Comparison of ENCODE assay signal across 20 mouse cellular contexts in the genomic region with DNA sequence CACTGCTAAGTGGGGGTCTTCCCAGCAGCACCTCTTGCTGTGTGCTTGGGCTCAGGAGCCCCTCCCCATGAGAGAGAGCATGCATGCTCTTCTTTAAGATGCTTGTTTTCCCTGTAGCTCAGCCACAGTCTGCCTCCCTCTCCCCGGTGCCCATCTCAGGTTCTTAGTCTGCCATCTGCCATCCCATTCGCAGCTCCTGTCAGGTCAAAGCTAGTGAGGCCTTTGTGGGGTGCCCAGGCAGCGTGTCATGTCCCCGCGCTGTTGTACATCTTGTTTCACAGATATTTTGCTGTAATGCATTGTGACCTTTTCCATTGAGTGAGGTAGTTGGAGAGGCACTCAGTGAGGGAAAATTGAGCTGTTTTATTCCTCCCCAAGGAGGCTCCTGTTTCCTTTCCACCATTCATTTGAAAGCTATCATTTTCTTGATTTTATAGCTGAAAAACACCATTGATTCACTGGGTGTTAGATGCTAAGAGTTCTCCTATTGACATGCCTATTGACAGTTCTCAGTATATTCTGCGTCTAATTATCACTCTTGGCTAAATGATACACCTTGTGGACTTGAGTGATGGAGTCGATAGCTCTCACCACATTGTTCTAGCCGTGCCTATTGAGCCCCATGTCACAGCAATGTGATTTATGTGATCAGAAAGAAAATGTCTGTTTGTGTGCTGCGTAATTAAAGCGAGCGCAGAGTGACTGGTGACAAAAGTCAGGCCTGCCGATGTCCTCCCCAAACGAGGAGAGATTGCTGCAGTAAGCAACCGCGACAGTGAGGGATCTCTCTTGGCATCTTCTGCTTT.
A peak's percentile ranks its signal among the peaks of the same experiment; 100 is the strongest.
DNase-seq lines count a peak whose midpoint lies in the region; ATAC-seq and TF ChIP-seq lines count a peak whose summit lies in the region.
"Had no signal": no experiment of that assay in that cellular context is flagged by ENCODE, and none has a peak within 500 bp of the region (broad histone marks: within the 10 kb centered on the region; RNA-seq: fewer than 3 reads in every experiment).

No protein-coding gene starts in this region.

- peak overlapping the region; percentile 6; the same call in 1 of the 2 replicates for H3K27ac ChIP-seq in forebrain, embryonic 13.5 days
- H3K27ac ChIP-seq in forebrain, embryonic 11.5 days (ENCODE audit: low read depth, low read length) = no peak overlapping the region
- H3K27ac ChIP-seq in lung, embryonic 14.5 days (ENCODE audit: low read depth) = no peak overlapping the region
- no peak overlapping the region for H3K27ac ChIP-seq in embryonic facial prominence, embryonic 11.5 days (replicated peaks; ENCODE audit: low read depth, low read length)
- no peak overlapping the region for H3K27ac ChIP-seq in forebrain, embryonic 16.5 days (ENCODE audit: low read length)
- H3K27ac ChIP-seq: embryonic facial prominence, embryonic 13.5 days; heart, embryonic 13.5 days; kidney, postnatal 0 days; layer of hippocampus, adult 2 months; limb, embryonic 12.5 days; liver, embryonic 15.5 days had no signal

- no peak for DNase-seq in forebrain, embryonic 11.5 days (ENCODE audit: low spot score)
- peak; percentile 56 for DNase-seq in lung, embryonic 14.5 days
- no peak for DNase-seq in lung, postnatal 4 days
- DNase-seq in embryonic facial prominence, embryonic 11.5 days (ENCODE audit: low spot score) = peak; percentile 35
- DNase-seq in right cerebral cortex, postnatal 36 days (ENCODE audit: low spot score in 2 of 2) = no peak
- DNase-seq: adrenal gland, postnatal 25 days; cerebellum, adult 8-10 months; heart, postnatal 4 days; kidney, adult 11 months; lung, postnatal 14 days; right cerebral cortex, postnatal 14 days had no signal

- 49% methylated on average over 15 of the region's 15 CpGs for WGBS in forebrain, embryonic 13.5 days
- WGBS in forebrain, embryonic 11.5 days = 63% methylated on average over 15 of the region's 15 CpGs
- 59% methylated on average over 15 of the region's 15 CpGs for WGBS in lung, embryonic 14.5 days
- WGBS in embryonic facial prominence, embryonic 11.5 days = 65% methylated on average over 15 of the region's 15 CpGs
- 39% methylated on average over 15 of the region's 15 CpGs for WGBS in forebrain, embryonic 16.5 days

- H3K27me3 ChIP-seq in forebrain, embryonic 13.5 days = peaks cover 41% of the 10 kb centered on the region
- H3K27me3 ChIP-seq in forebrain, embryonic 11.5 days (ENCODE audit: control insufficient read depth, insufficient read depth, low read length) = peaks cover 33% of the 10 kb centered on the region
- H3K27me3 ChIP-seq in lung, embryonic 14.5 days (ENCODE audit: insufficient read depth, low read length) = no peaks in the 10 kb centered on the region
- no peaks in the 10 kb centered on the region for H3K27me3 ChIP-seq in embryonic facial prominence, embryonic 11.5 days (ENCODE audit: control insufficient read depth, insufficient read depth, low read length)
- peaks cover 3% of the 10 kb centered on the region; the same call in 1 of the 2 replicates for H3K27me3 ChIP-seq in forebrain, embryonic 16.5 days (replicated peaks; ENCODE audit: control insufficient read depth, insufficient read depth, low read length)
- H3K27me3 ChIP-seq: embryonic facial prominence, embryonic 13.5 days; liver, embryonic 15.5 days had no signal

- no peaks in the 10 kb centered on the region for H3K9me3 ChIP-seq in forebrain, embryonic 13.5 days (replicated peaks)
- H3K9me3 ChIP-seq in forebrain, embryonic 11.5 days (ENCODE audit: control insufficient read depth, low read length) = no peaks in the 10 kb centered on the region
- H3K9me3 ChIP-seq in lung, embryonic 14.5 days (ENCODE audit: low read depth, low read length) = no peaks in the 10 kb centered on the region
- H3K9me3 ChIP-seq in embryonic facial prominence, embryonic 11.5 days (replicated peaks; ENCODE audit: control insufficient read depth, low read length) = no peaks in the 10 kb centered on the region
- H3K9me3 ChIP-seq in forebrain, embryonic 16.5 days (ENCODE audit: control insufficient read depth, low read length) = no peaks in the 10 kb centered on the region
- H3K9me3 ChIP-seq: embryonic facial prominence, embryonic 13.5 days; heart, embryonic 13.5 days; limb, embryonic 12.5 days; liver, embryonic 15.5 days had no signal

- no peak overlapping the region for H3K4me2 ChIP-seq in forebrain, embryonic 13.5 days
- no peak overlapping the region for H3K4me2 ChIP-seq in forebrain, embryonic 11.5 days (ENCODE audit: low read depth, low read length, severe bottlenecking)
- H3K4me2 ChIP-seq in lung, embryonic 14.5 days = no peak overlapping the region
- no peak overlapping the region for H3K4me2 ChIP-seq in embryonic facial prominence, embryonic 11.5 days (ENCODE audit: low read depth, low read length)
- H3K4me2 ChIP-seq in forebrain, embryonic 16.5 days (ENCODE audit: low read length) = no peak overlapping the region
- H3K4me2 ChIP-seq: embryonic facial prominence, embryonic 13.5 days; heart, embryonic 13.5 days; limb, embryonic 12.5 days; liver, embryonic 15.5 days had no signal

- H3K36me3 ChIP-seq in forebrain, embryonic 13.5 days (ENCODE audit: poor library complexity, severe bottlenecking) = no peaks in the 10 kb centered on the region
- H3K36me3 ChIP-seq in forebrain, embryonic 11.5 days (ENCODE audit: control insufficient read depth, insufficient read depth, low read length) = no peaks in the 10 kb centered on the region
- no peaks in the 10 kb centered on the region for H3K36me3 ChIP-seq in lung, embryonic 14.5 days (ENCODE audit: insufficient read depth)
- no peaks in the 10 kb centered on the region; the same call in 1 of the 2 replicates for H3K36me3 ChIP-seq in embryonic facial prominence, embryonic 11.5 days (replicated peaks; ENCODE audit: control insufficient read depth, insufficient read depth, low read depth, low read length)
- H3K36me3 ChIP-seq in forebrain, embryonic 16.5 days (ENCODE audit: control insufficient read depth, insufficient read depth) = no peaks in the 10 kb centered on the region
- H3K36me3 ChIP-seq: embryonic facial prominence, embryonic 13.5 days; heart, embryonic 13.5 days; limb, embryonic 12.5 days; liver, embryonic 15.5 days had no signal

- peaks cover 40% of the 10 kb centered on the region for H3K4me1 ChIP-seq in forebrain, embryonic 13.5 days
- peaks cover 6% of the 10 kb centered on the region; the same call in 1 of the 2 replicates for H3K4me1 ChIP-seq in forebrain, embryonic 11.5 days (replicated peaks; ENCODE audit: control insufficient read depth, insufficient read depth, low read length)
- H3K4me1 ChIP-seq in lung, embryonic 14.5 days (ENCODE audit: insufficient read depth) = peaks cover 4% of the 10 kb centered on the region; the same call in 1 of the 2 replicates
- H3K4me1 ChIP-seq in embryonic facial prominence, embryonic 11.5 days (ENCODE audit: control insufficient read depth, insufficient read depth, low read length) = no peaks in the 10 kb centered on the region; the same call in 1 of the 2 replicates
- peaks cover 16% of the 10 kb centered on the region for H3K4me1 ChIP-seq in forebrain, embryonic 16.5 days (replicated peaks; ENCODE audit: control insufficient read depth, insufficient read depth, low read length)
- H3K4me1 ChIP-seq: heart, embryonic 13.5 days; liver, embryonic 15.5 days had no signal

- H3K9ac ChIP-seq in forebrain, embryonic 13.5 days = no peak overlapping the region
- H3K9ac ChIP-seq in forebrain, embryonic 11.5 days (ENCODE audit: low read length) = no peak overlapping the region
- no peak overlapping the region for H3K9ac ChIP-seq in lung, embryonic 14.5 days
- no peak overlapping the region for H3K9ac ChIP-seq in embryonic facial prominence, embryonic 11.5 days (replicated peaks; ENCODE audit: low read length)
- no peak overlapping the region for H3K9ac ChIP-seq in forebrain, embryonic 16.5 days (replicated peaks; ENCODE audit: low read depth, low read length)
- H3K9ac ChIP-seq: embryonic facial prominence, embryonic 13.5 days; heart, embryonic 13.5 days; limb, embryonic 12.5 days; liver, embryonic 15.5 days had no signal

- H3K4me3 ChIP-seq in forebrain, embryonic 13.5 days = no peak overlapping the region
- H3K4me3 ChIP-seq in forebrain, embryonic 11.5 days (ENCODE audit: low read depth, low read length) = no peak overlapping the region
- H3K4me3 ChIP-seq in lung, embryonic 14.5 days (ENCODE audit: low read depth, low read length) = no peak overlapping the region
- no peak overlapping the region for H3K4me3 ChIP-seq in embryonic facial prominence, embryonic 11.5 days (ENCODE audit: low read depth, low read length)
- no peak overlapping the region for H3K4me3 ChIP-seq in forebrain, embryonic 16.5 days (replicated peaks; ENCODE audit: low read length)
- H3K4me3 ChIP-seq: embryonic facial prominence, embryonic 13.5 days; heart, embryonic 13.5 days; layer of hippocampus, adult 2 months; limb, embryonic 12.5 days; liver, embryonic 15.5 days; myocyte had no signal

- ATAC-seq in forebrain, embryonic 13.5 days = no peak
- ATAC-seq in forebrain, embryonic 11.5 days (replicated peaks; ENCODE audit: low FRiP score) = no peak
- no peak for ATAC-seq in lung, embryonic 14.5 days (ENCODE audit: insufficient read depth)
- no peak for ATAC-seq in embryonic facial prominence, embryonic 11.5 days (replicated peaks; ENCODE audit: insufficient number of reproducible peaks, low FRiP score, low TSS enrichment, low read depth)
- ATAC-seq in forebrain, embryonic 16.5 days = peak; percentile 18; the same call in 1 of the 2 replicates

- no peak for TF ChIP-seq CTCF in lung, embryonic 14.5 days (IDR thresholded peaks at IDR 0.05; ENCODE audit: low read depth)

Comparison
In these comparisons a context has a peak if more than half of its experiments do, and no peak if none do; other contexts are left out.
1. DNase-seq: peak in lung, embryonic 14.5 days (single experiment) and embryonic facial prominence, embryonic 11.5 days (single experiment); none in forebrain, embryonic 11.5 days (single experiment), lung, postnatal 4 days (0 of 2) and right cerebral cortex, postnatal 36 days (0 of 2).